Mouse (Mus musculus) neural tube, embryonic 11.5 days (tissue): ENCODE results near the gene Kl. TPM values are rescaled to one million over a fixed set of nuclear protein-coding genes. Genes with fewer than 3 reads are reported as not detected.

Experiments used
- ATAC-seq: fragments of 200-750 bp; cut with Nextera tagmentation; 2 replicates; pipeline ENCODE4 v1.8.0; 2017; ENCODE audit warnings: moderate number of reproducible peaks, mild to moderate bottlenecking, moderate TSS enrichment, moderate library complexity; ENCODE audit not compliant: insufficient read depth, low FRiP score, low TSS enrichment
- DNase-seq: peaks from one replicate; pipeline ENCODE4 v3.0.0-alpha.2; 2015; ENCODE audit warnings: low spot score
- H3K27ac ChIP-seq: fragments of 300-500 bp; sonication (generic); 2 replicates; pipeline ENCODE4 v1.5.1; 2014; ENCODE audit warnings: low read depth, mild to moderate bottlenecking, low read length
- H3K27me3 ChIP-seq: fragments of 300-500 bp; sonication (generic); 2 replicates; pipeline ENCODE4 v1.6.1; 2014; ENCODE audit warnings: mild to moderate bottlenecking, low read length, mixed read lengths; ENCODE audit not compliant: control insufficient read depth, insufficient read depth
- H3K36me3 ChIP-seq: fragments of 300-500 bp; sonication (generic); 2 replicates; pipeline ENCODE4 v1.6.1; 2014; ENCODE audit warnings: mild to moderate bottlenecking, low read length, moderate library complexity, mixed read lengths; ENCODE audit not compliant: control insufficient read depth, insufficient read depth
- H3K4me1 ChIP-seq: fragments of 300-500 bp; sonication (generic); 2 replicates; pipeline ENCODE4 v1.6.1; 2014; ENCODE audit warnings: low read length, mixed read lengths; ENCODE audit not compliant: control insufficient read depth, insufficient read depth
- H3K4me2 ChIP-seq: fragments of 300-500 bp; sonication (generic); 2 replicates; pipeline ENCODE4 v1.6.1; 2014; ENCODE audit warnings: low read depth, mild to moderate bottlenecking, moderate library complexity
- H3K4me3 ChIP-seq: fragments of 300-500 bp; sonication (generic); 2 replicates; pipeline ENCODE4 v1.5.1; 2014; ENCODE audit warnings: low read depth, low read length
- H3K9ac ChIP-seq: fragments of 300-500 bp; sonication (generic); 2 replicates; pipeline ENCODE4 v1.6.1; 2014; ENCODE audit warnings: mild to moderate bottlenecking, low read length
- H3K9me3 ChIP-seq: fragments of 300-500 bp; sonication (generic); 2 replicates; pipeline ENCODE4 v1.6.1; 2016; ENCODE audit warnings: low read length; ENCODE audit not compliant: control insufficient read depth
- WGBS: fragments of 180-500 bp; shearing (Covaris S2); extraction: QIAGEN DNeasy Blood & Tissue Kit; methylation state at CpG from one replicate; pipeline ENCODE4 v1.1.7; 2014; 5-methylcytosine and 5-hydroxymethylcytosine counted together
- polyA plus RNA-seq: library from polyadenylated mRNA; unstranded; fragments of >200 nt; fragmentation: Nextera tagmentation; extraction: Ambion mirVana; gene quantifications from 2 replicates; pipeline ENCODE4 v1.2.1, GENCODE M21; 2014

Gene Kl
- polyA plus RNA-seq, 1 experiment from 2014 or later = 0.32 TPM

GRCm38 (mm10) chr5:150919961-150920360, 32.4 kb upstream of the Kl start:
- Histone ChIP-seq H3K9ac (no peak overlapping the region), H3K36me3 (no peaks in the 10 kb centered on the region), H3K27me3 (no peaks in the 10 kb centered on the region), H3K4me1 (no peaks in the 10 kb centered on the region), H3K4me2 (no peak overlapping the region), H3K9me3 (no peaks in the 10 kb centered on the region), H3K27ac (no peak overlapping the region), H3K4me3 (no peak overlapping the region)
- 65% methylated on average over 2 of the region's 2 CpGs for WGBS
- no peak for DNase-seq
- no peak for ATAC-seq

DNA sequence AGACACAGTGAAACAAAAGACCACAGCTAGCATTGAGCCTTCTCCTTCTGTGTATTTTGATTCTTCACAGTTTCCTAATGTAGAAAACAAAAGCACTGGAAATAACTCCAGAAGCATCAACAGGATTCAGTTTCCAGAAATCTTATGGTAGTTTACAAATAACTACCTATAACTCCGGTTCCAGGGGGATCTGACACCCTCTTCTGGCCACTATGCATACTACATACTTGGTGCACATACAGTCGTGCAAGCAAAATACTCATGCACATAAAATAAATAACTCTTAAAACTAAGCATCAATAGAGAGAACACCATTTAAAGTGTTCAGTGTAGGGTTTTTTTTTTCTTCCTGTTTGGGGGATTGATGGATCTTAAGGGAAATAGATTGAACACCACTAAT, 23.0 kb upstream of the Kl start:
- ATAC-seq = no peak
- Histone ChIP-seq H3K9ac (no peak overlapping the region), H3K4me2 (no peak overlapping the region), H3K27me3 (no peaks in the 10 kb centered on the region), H3K4me3 (no peak overlapping the region), H3K36me3 (no peaks in the 10 kb centered on the region), H3K4me1 (no peaks in the 10 kb centered on the region), H3K9me3 (no peaks in the 10 kb centered on the region), H3K27ac (no peak overlapping the region)
- WGBS = 83% methylated on average over 2 of the region's 2 CpGs
- DNase-seq = no peak

GRCm38 (mm10) chr5:150932596-150932995, 19.8 kb upstream of the Kl start:
- DNase-seq = no peak
- Histone ChIP-seq H3K36me3 (no peaks in the 10 kb centered on the region), H3K4me2 (no peak overlapping the region), H3K4me1 (no peaks in the 10 kb centered on the region), H3K4me3 (no peak overlapping the region), H3K27me3 (no peaks in the 10 kb centered on the region), H3K9ac (no peak overlapping the region), H3K9me3 (no peaks in the 10 kb centered on the region), H3K27ac (no peak overlapping the region)
- WGBS = 73% methylated on average over 2 of the region's 2 CpGs
- ATAC-seq = no peak

GRCm38 (mm10) chr5:150936213-150936612, 16.2 kb upstream of the Kl start:
- no peak overlapping the region for H3K4me3 ChIP-seq
- H3K9me3 ChIP-seq = no peaks in the 10 kb centered on the region
- H3K4me1 ChIP-seq = no peaks in the 10 kb centered on the region
- DNase-seq = no peak
- no peak overlapping the region for H3K27ac ChIP-seq
- no peak overlapping the region for H3K4me2 ChIP-seq
- no peaks in the 10 kb centered on the region for H3K27me3 ChIP-seq
- 60% methylated on average over 5 of the region's 5 CpGs for WGBS
- no peaks in the 10 kb centered on the region for H3K36me3 ChIP-seq
- no peak overlapping the region for H3K9ac ChIP-seq
- no peak for ATAC-seq

GRCm38 (mm10) chr5:150936807-150937206, 15.6 kb upstream of the Kl start:
- Histone ChIP-seq H3K4me3 (no peak overlapping the region), H3K4me2 (no peak overlapping the region), H3K9ac (no peak overlapping the region), H3K4me1 (no peaks in the 10 kb centered on the region), H3K27me3 (no peaks in the 10 kb centered on the region), H3K27ac (no peak overlapping the region), H3K9me3 (no peaks in the 10 kb centered on the region), H3K36me3 (no peaks in the 10 kb centered on the region)
- no peak for DNase-seq
- WGBS = 70% methylated on average over 4 of the region's 4 CpGs
- ATAC-seq = no peak

DNA sequence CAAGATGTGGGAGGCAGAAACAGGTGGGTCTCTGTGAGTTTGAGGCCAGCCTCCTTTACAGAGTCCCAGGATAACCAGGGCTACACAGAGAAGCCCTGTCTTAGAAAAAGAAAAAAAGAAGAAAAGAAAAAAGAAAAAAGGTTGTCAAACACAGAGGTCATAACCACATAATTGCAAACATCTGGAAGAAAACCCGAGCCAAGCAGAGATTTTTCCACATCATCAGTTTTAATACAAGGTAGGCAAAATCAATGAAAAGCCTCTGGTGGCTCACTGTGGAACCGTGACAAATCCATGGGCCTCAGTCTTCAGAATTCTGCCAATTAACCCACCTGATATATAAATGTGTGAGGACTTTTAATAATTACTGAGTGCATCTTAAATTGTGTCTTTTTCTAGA, 14.9 kb upstream of the Kl start:
- H3K9ac ChIP-seq = no peak overlapping the region
- no peaks in the 10 kb centered on the region for H3K4me1 ChIP-seq
- no peak overlapping the region for H3K27ac ChIP-seq
- ATAC-seq (no peak), DNase-seq (no peak)
- WGBS = 63% methylated on average over 2 of the region's 2 CpGs
- no peak overlapping the region for H3K4me2 ChIP-seq
- no peaks in the 10 kb centered on the region for H3K9me3 ChIP-seq
- H3K27me3 ChIP-seq = no peaks in the 10 kb centered on the region
- H3K4me3 ChIP-seq = no peak overlapping the region
- H3K36me3 ChIP-seq = no peaks in the 10 kb centered on the region

DNA sequence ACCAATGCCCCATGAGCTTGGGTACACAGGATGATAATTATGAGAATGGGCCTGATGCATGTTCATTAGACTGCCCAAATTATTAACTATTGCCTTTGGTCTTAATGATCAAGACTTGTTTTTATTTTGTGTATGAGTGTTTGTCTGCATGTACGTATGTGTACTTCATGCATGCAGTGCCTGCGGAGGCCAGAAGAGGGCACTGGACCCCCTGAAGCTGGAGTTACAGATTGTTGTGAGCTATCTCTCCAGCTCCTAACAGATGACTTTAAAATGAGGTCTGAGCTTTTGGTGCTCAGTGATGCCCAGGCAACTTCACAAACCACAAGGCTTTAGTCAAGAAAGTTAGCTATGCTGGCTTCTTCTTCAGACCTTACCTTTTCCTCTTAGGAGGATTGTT, 6.8 kb upstream of the Kl start:
- no peak for ATAC-seq
- Histone ChIP-seq H3K9ac (no peak overlapping the region), H3K27ac (no peak overlapping the region), H3K36me3 (no peaks in the 10 kb centered on the region), H3K9me3 (no peaks in the 10 kb centered on the region), H3K27me3 (no peaks in the 10 kb centered on the region), H3K4me1 (no peaks in the 10 kb centered on the region), H3K4me3 (no peak overlapping the region), H3K4me2 (no peak overlapping the region)
- DNase-seq = no peak
- WGBS = 97% methylated on average over 2 of the region's 2 CpGs

DNA sequence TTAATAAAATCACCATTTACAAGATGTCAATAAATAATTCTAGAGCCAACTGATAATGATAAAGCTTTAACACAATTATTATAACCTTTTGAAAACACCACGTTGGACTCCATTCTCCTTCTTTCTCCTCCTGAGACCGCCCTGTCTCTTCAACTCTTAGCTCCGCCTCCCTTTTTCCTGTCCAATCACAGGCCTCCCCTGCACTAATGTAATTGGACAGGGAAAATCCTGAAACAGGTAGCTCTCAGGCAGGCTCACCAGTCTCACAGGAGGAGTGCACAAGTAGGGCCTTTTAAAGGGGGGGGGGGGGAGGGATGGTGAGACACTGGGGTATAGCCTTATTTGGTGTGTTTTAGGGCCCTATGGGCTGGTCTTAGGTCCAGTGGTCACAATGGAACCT, 3.3 kb upstream of the Kl start:
- Histone ChIP-seq H3K27me3 (peaks cover 24% of the 10 kb centered on the region), H3K4me1 (peaks cover 5% of the 10 kb centered on the region; the same call in 1 of the 2 replicates), H3K9me3 (no peaks in the 10 kb centered on the region), H3K36me3 (no peaks in the 10 kb centered on the region), H3K9ac (no peak overlapping the region), H3K4me3 (no peak overlapping the region), H3K27ac (no peak overlapping the region), H3K4me2 (no peak overlapping the region)
- 87% methylated on average over 3 of the region's 3 CpGs for WGBS
- DNase-seq = no peak
- ATAC-seq = no peak

DNA sequence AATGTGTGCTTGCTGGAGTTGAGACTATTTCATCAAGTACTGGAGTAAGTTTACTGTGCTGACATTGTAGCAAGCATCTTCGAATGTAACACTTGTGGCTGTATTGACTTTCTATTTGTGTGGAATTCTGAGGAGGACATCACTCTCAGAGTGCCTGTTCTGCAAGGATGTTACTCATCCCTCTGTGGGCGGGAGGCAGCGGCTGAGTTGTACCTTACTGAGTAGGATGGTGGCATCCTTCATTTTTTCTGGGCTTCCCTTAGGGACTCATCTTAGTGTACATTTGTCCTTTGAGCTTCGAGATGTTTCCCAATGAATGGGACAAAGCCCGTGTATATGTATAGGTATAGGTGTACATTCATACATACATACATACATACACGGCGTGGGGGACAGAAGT, 1.1 kb upstream of the Kl start:
- Histone ChIP-seq H3K4me1 (peaks cover 5% of the 10 kb centered on the region; the same call in 1 of the 2 replicates), H3K4me3 (no peak overlapping the region), H3K27me3 (peaks cover 24% of the 10 kb centered on the region), H3K9ac (no peak overlapping the region), H3K36me3 (no peaks in the 10 kb centered on the region), H3K9me3 (no peaks in the 10 kb centered on the region), H3K4me2 (no peak overlapping the region), H3K27ac (no peak overlapping the region)
- no peak for ATAC-seq
- WGBS = 91% methylated on average over 7 of the region's 7 CpGs
- DNase-seq = no peak
